11 mouse cellular contexts compared by ENCODE assay signal in the genomic region with DNA sequence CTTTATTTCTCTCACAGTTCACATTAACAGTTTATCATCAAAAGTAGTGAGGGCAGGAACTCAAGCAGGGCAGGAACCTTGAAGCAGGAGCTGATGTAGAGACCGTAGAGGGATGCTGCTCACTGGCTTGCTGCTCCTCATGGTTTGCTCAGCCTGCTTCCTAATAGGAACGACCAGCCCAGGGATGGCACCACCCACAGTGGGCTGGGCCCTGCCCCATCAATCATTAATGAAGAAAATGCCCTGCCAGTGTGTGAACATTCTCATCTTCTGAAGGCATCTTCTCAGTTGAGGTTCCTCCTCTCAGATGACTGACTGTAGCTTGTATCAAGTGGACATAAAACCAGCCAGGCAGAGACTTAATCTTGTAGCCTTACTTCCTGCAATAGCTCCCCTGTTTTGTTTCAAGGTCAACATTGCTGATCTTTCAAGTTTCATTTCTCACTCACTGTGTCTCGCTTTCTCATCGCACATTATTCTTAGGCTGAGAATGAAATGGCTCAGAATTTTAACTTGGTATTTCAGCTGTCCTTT. TPM values are rescaled to one million over a fixed set of nuclear protein-coding genes. Genes with fewer than 3 reads are reported as not detected.
DNase-seq lines count a peak whose midpoint lies in the region; ATAC-seq lines count a peak whose summit lies in the region.
"Had no signal": no experiment of that assay in that cellular context is flagged by ENCODE, and none has a peak within 500 bp of the region (broad histone marks: within the 10 kb centered on the region; RNA-seq: fewer than 3 reads in every experiment).

No protein-coding gene starts in this region.

- no peak overlapping the region for H3K4me2 ChIP-seq in heart, embryonic 12.5 days
- H3K4me2 ChIP-seq: liver, embryonic 15.5 days had no signal

- H3K9me3 ChIP-seq in heart, embryonic 12.5 days (replicated peaks), result no peaks in the 10 kb centered on the region
- H3K9me3 ChIP-seq: liver, embryonic 15.5 days had no signal

- no peak overlapping the region for H3K9ac ChIP-seq in heart, embryonic 12.5 days
- H3K9ac ChIP-seq: liver, embryonic 15.5 days had no signal

- DNase-seq in heart, postnatal 25 days (ENCODE audit: low spot score), result no peak
- DNase-seq in 416B (ENCODE audit: low read depth), result peak; percentile 53
- DNase-seq in kidney, postnatal 25 days, result peak; percentile 73 to 78
- no peak for DNase-seq in lung, adult 18-20 months
- DNase-seq in T-cell, adult 2 months (ENCODE audit: low spot score), result no peak
- no peak for DNase-seq in retina, postnatal 1 day
- DNase-seq: adrenal gland, adult 8-10 months; thymus, adult 18-20 months had no signal

- H3K36me3 ChIP-seq in heart, embryonic 12.5 days, result no peaks in the 10 kb centered on the region
- H3K36me3 ChIP-seq: liver, embryonic 15.5 days had no signal

- H3K27me3 ChIP-seq in heart, embryonic 12.5 days (replicated peaks), result no peaks in the 10 kb centered on the region
- H3K27me3 ChIP-seq: liver, embryonic 15.5 days had no signal

- no peak for ATAC-seq in heart, embryonic 12.5 days (ENCODE audit: insufficient number of reproducible peaks, low FRiP score)
- ATAC-seq in inflammation-experienced regulatory T-cells, adult 6 months, result peak; percentile 47

- no peak overlapping the region for H3K4me3 ChIP-seq in heart, embryonic 12.5 days
- H3K4me3 ChIP-seq: liver, embryonic 15.5 days had no signal

- H3K4me1 ChIP-seq in heart, embryonic 12.5 days (replicated peaks), result peaks cover 45% of the 10 kb centered on the region

- peak overlapping the region; percentile 10; the same call in 1 of the 2 replicates for H3K27ac ChIP-seq in heart, embryonic 12.5 days (ENCODE audit: poor library complexity, severe bottlenecking)
- H3K27ac ChIP-seq: liver, embryonic 15.5 days had no signal

- intact Hi-C loops in heart, postnatal 25 days (cut with DNase I), result no loop called here

- 63% methylated on average over 4 of the region's 4 CpGs for WGBS in heart, embryonic 12.5 days

RNA-seq across cellular contexts. Expression of a gene that starts 24.5 kb away (rescaled TPM):
- polyA plus RNA-seq in heart, embryonic 12.5 days (2016; fragmentation: Nextera tagmentation; extraction: Ambion mirVana), result 35.3 and 37.0 TPM in 2 replicates
- total RNA-seq in heart, postnatal 25 days (2021), result 10 to 100 TPM; 68.3 to 69.5 TPM
- polyA plus RNA-seq in inflammation-experienced regulatory T-cells, adult 6 months (2017; shearing (Covaris generic)), result 10 to 100 TPM; 13.7 to 16.3 (median 15.3) TPM

Comparison
In these comparisons a context has a peak if more than half of its experiments do, and no peak if none do; other contexts are left out.
1. DNase-seq: peak in 416B (single experiment) and kidney, postnatal 25 days (2 of 2); none in heart, postnatal 25 days (single experiment), lung, adult 18-20 months (0 of 2), T-cell, adult 2 months (single experiment) and retina, postnatal 1 day (single experiment).